Mouse (Mus musculus) yolk sac, embryonic 10.5 days (tissue): ENCODE data around the gene Glra4.

Experiments used
- DNase-seq: peaks from one replicate; pipeline ENCODE4 v3.0.0-alpha.2; 2017; ENCODE audit warnings: low spot score

Gene Glra4

GRCm38 (mm10) chrX:136780041-136780440, at the start of gene Glra4:
Glra4 (minus strand) TSS chrX:136780141.
- no peak for DNase-seq

DNA sequence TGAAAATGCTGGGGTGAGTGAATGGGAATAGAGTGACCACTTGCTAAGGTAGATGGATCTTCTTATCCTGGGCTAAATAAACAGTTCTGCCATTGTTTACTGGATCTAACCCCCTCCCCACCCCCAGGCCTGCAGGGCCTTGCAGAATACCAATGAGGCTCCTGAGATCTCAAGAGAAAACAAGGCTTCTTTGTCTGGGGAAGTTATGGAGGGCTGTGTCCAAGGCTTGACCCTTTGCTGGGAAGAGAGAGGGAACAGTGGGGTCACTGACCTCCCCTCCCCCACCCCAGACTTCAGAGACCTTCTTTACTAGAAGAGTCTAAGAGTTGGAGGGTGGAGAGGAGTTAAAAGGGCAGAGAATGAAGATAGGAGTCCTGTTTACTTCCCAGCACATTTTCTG, 48.7 kb upstream of the Glra4 start:
- no peak for DNase-seq

GRCm38 (mm10) chrX:136825016-136825415, 45.1 kb upstream of the Glra4 start:
- no peak for DNase-seq

DNA sequence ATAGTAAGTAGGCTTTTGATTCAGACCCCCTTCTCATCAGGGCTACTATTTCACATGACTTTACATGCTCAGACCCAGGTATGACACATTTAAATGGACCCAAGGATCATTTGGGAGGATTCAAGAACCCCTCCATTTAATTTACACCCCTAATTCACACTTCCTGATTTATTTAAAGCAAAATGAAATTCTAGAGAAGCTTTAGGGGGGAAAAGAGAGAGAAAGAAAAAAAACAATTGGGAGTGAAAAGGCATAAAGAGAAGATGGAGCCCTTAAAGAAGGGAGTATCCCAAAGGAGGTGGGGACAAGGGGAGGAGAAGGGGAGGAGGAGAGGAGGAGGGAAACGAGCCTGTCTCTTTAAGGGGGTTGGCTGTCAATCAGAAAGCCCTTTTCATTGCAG, 42.4 kb upstream of the Glra4 start, which contains the start of gene Plp1:
Plp1 (plus strand) TSS at position 301 of the 400 bp plus-strand sequence.
- no peak for DNase-seq

GRCm38 (mm10) chrX:136820250-136820649, 40.3 kb upstream of the Glra4 start:
- DNase-seq = peak; percentile 31

- no peak for DNase-seq
These were observed 39.8 kb upstream of the Glra4 start for GRCm38 (mm10) chrX:136819752-136820151.

DNA sequence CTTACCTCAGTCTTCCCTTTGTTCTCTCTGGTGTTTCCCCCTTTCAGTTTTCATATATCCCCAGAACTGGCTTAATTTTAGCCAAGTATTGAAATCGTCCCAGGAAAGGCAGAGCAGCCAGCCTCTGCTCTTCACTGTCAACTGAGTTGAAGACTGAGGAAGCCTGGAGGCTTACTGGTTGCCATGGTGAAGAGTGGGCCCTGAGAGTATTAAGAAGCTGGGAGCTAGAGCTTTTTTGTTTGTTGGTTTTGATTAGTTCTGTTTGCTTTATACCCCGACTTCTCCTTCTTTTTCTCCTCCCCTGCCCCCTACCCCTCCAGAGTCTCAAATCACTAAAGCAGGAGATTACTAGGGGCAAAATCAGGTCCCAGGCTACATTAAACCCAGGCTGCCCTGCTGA, 17.3 kb upstream of the Glra4 start:
- DNase-seq = no peak

GRCm38 (mm10) chrX:136789446-136789845, 9.5 kb upstream of the Glra4 start:
- DNase-seq = no peak

GRCm38 (mm10) chrX:136779262-136779661, 679 bp downstream of the Glra4 start:
- DNase-seq = no peak

DNA sequence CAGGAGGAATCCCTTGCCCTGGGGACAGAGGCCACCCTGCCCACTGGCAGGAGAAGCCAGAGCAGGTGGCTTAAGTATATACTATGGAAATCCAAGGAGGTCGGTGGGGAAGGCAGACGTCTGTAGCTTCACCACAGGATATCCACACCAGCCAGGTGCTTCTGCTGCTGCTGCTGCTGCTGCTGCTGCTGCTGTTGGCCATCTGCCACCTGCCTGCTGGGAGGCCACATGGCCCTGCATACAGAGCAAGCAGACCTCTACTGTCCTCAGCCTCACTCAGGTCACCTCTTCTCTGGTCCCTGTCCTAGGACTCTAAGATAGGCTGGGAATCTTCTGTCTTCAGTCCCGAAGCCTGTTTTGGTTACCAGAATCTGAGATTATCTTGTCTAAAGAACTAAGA, 1.9 kb downstream of the Glra4 start:
- DNase-seq = no peak

DNA sequence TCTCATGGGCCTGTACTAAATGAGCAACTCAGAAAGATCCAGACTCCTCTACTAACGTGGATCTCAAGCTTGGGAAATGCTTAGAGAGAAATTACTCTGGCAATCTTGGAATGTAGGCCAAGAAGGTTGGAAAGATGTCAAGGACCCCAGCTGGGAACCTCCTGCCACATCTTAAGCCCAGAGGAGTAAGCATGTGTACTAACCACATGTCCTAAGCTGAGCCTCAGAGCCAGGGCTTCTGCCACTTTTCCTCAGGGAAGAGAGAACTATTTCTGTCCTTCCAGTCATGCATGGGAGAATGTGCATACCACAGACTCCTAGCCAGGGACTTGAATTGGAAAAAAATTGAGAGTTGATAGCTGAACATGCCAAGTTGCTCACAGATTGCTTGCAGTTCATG, 6.9 kb downstream of the Glra4 start:
- no peak for DNase-seq

GRCm38 (mm10) chrX:136761103-136762074, 18.6 kb downstream of the Glra4 start:
- no peak for DNase-seq

DNA sequence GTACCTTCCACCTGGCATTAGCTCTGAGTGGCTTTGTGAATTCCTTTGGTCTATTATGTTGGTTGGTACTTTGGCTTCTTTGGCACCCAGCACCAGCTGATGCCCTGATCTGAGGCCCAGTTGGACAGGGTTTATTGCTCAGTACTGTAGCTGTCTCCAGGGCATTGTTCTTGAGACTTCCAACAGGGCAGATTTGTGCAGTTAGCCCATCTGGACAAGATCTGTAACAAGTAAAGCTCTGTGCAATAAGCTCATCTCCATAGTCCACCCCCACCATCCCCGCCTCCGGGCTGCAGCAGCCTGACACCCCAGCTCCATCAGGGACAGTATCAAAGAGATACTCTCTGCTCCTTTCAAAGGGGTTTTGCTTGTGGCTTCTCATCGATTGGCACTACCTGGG, 24.5 kb downstream of the Glra4 start:
- DNase-seq = no peak

- no peak for DNase-seq
These were observed 30.6 kb downstream of the Glra4 start for GRCm38 (mm10) chrX:136749329-136749728.

DNA sequence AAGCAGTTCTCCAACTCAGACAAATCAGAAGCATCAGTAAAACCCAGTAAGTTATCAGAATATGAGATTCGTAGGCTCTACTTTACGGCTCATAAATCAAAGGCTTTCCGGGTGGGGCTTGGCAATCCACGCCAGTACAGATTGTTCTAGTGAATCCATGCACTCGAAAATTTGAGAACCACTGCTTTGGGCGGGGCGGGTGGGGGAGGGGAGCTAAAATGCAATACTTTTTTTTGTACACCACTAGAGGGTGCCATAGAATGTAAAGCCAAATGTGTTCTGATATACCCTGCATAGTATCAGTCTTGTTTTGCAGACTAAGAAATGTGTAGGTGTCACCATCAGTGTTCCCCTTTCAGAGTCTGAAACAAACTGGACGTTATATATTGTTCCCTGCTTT, 35.3 kb downstream of the Glra4 start:
- DNase-seq = no peak

GRCm38 (mm10) chrX:136743459-136743858, 36.5 kb downstream of the Glra4 start, which contains the start of gene Morf4l2:
Morf4l2 (minus strand) TSS chrX:136743690.
- peak; percentile 72 for DNase-seq

DNA sequence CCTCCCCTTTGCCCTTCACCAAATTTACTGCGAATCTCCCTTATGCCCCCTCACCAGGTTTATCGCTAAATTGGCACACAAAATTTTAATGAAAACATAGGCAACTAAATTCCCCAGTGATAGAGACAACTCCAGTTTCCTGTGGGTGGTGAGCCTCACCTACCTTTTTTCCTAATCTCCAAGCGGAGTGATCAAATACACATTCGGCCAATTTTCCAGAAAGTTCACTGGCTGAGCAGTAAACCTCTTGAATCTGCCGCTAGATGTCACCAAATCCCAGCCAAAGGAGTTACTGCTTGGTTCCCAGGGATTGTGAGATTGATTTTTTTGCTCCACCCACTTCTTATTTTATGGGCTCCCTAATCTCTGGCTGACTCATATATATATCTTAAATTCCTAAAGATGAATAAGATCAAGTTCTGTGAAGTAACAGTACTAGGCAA, 37.3 kb downstream of the Glra4 start:
- DNase-seq = no peak

DNA sequence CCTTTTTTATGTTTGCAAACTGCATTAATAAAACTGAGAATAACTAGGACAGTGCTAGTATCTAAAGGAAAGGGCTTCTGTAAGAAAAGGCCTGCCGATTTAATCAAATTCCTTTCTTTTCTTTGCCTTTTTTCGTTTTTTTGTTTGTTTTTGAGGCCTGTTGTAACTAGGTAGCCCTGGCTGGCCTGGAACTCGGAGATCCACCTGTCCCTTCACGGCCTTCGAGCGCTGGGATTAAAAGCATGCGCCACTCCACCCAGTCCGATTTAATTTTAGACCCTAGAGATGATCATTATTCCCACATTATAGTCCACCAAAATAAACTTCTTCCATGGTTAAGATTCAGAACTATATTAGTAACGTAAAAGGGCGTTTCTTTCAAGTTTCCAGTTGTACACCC, 37.7 kb downstream of the Glra4 start:
- DNase-seq = no peak

- DNase-seq = peak; percentile 90
These were observed 38.2 kb downstream of the Glra4 start for GRCm38 (mm10) chrX:136741651-136742201.

DNA sequence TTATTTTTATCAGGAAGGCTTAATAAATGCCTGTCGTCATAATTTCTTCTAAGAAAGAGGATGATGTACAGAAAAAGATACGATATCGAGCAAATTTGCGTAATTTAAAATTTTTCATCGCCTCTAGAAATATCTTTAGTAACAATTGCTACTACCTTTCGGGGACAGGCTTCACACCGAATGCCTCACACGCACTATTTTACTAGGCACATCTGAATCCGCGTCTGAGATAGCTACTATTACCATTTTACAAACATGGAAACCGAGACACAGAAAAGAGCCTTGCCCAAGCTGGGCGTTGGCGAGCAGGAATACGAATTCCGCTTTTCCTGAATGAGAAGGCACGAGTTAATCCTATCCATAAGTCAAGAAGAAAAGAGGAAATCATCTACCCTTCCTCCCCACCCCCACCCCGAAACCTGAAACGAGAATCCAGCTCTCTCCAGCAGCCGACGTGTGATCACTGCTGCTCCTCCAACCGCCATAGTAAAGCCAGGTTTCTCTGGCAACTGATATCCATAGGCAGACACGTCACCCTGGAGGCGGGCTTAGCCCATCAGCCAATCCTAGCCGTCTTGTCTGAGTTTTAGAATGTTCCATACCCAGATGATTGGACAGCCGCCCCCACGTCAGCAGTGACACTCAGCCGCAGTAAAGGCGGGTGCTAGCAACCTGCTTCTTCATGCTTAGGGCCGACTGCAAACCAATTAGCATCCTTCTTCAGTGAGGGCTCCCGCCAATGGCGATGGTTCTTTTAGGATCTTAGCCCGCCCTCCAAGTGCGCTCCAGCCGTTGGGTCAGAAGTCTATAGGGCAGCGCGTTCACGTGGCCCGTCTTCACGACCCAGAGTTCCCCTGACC, 38.9 kb downstream of the Glra4 start:
- DNase-seq = peak; percentile 90

GRCm38 (mm10) chrX:136740087-136740790, 39.7 kb downstream of the Glra4 start:
- DNase-seq = no peak

DNA sequence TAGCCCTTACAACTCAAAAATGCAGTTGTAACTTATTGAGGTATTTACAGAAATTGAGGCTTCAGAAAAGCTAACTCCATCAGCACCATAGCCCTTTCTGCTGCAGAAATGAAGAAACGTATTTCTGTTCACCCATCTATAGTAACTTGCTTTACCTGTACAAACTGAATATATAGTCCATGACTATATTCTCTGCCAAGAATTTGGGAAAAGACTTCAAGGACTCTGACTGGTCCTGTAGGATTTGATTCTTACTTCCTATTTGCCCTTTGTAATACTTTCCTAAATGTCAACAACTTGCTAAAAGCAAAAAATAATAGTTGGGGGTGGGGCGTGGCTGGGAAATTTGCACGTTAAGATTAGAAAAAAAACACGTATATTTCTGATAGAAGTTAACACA, 47.9 kb downstream of the Glra4 start:
- DNase-seq = no peak
